Mouse (Mus musculus): Measurements from ENCODE around the gene Atxn7l2.
A peak's percentile ranks its signal among the peaks of the same experiment; 100 is the strongest.

Atxn7l2 gene

DNA sequence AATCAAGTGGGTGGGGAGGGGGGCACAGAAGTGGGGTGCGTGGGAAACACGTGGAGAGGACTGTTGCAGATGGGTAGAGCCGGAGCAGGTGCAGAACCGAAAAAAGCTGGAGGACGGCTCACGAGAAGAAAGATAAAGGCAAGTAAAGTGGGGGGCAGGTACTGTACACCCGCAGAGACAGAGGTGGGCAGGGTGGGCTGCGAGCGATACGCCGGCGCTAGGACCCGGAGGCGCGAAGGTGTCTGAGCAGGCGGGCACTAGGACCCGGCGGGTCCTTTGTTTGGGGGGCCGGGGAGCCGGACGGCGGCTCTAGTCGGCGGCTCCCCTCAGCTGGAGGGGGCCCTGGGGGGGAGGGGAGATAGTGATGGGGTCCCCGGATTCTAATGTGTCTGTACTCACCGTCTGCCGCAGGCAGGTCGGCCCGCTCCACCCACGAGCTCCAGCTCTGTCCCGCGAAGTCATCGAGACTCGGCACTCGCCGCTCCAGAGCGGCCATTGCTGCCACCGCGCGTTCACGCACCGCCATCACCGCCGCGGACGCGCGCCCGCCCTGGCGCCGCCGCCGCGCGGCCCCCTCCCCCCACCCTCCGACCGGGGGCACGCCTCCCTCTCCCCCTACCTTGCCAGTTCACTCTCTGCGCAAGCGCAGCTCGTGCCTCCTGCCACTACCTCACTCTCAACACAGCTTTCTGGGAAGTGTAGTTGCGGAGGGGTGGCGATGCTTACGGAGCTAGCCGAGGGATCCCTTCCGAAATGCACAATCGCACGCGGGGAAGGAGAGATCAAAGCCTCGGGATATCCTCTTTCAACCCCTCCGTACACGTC is 576 bp downstream of the Atxn7l2 start:
- Histone ChIP-seq H3K27me3 (ENCODE audit: insufficient read depth, low read length) (peaks cover 20% of the 10 kb centered on the region), H3K9me3 (ENCODE audit: low read length) (no peaks in the 10 kb centered on the region), H3K4me1 (replicated peaks; ENCODE audit: low read depth, low read length) (peaks cover 65% of the 10 kb centered on the region), H3K36me3 (ENCODE audit: insufficient read depth, low read length) (peaks cover 31% of the 10 kb centered on the region), H3K4me3 (replicated peaks; ENCODE audit: low read length) (peak overlapping the region; percentile 89)
- TF ChIP-seq POU5F1 (IDR thresholded peaks at IDR 0.05; ENCODE audit: borderline replicate concordance, low read length) (no peak), CTCF (conservative IDR thresholded peaks at IDR 0.05; ENCODE audit: low read length) (no peak), NANOG (IDR thresholded peaks at IDR 0.05; ENCODE audit: borderline replicate concordance, low read length) (no peak)

DNA sequence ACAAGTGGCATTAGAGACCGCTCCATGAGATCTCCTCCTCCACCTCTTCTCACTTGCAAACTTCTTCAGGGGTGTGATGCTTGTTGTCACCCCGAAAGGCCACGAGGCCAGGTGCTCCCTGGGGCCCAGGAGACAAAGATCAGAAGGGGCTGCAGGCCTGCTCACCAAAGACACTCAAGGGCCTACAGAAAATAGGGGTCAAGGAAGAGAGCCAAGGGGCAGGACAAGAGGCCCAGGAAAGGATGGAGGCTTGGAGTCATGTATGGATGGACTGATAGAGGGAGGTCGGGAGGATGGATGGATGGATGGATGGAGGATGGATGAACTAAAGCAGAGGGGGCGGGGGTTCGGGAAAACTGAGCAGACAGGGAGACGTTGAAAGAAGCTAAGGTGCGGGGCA is 1.2 kb downstream of the Atxn7l2 start:
- Histone ChIP-seq H3K27me3 (ENCODE audit: insufficient read depth, low read length) (peaks cover 18% of the 10 kb centered on the region), H3K36me3 (ENCODE audit: insufficient read depth, low read length) (peaks cover 38% of the 10 kb centered on the region), H3K4me3 (replicated peaks; ENCODE audit: low read length) (peak overlapping the region; percentile 89), H3K4me1 (replicated peaks; ENCODE audit: low read depth, low read length) (peaks cover 70% of the 10 kb centered on the region), H3K9me3 (ENCODE audit: low read length) (no peaks in the 10 kb centered on the region)
- TF ChIP-seq NANOG (IDR thresholded peaks at IDR 0.05; ENCODE audit: borderline replicate concordance, low read length) (no peak), CTCF (conservative IDR thresholded peaks at IDR 0.05; ENCODE audit: low read length) (no peak), POU5F1 (IDR thresholded peaks at IDR 0.05; ENCODE audit: borderline replicate concordance, low read length) (no peak)

DNA sequence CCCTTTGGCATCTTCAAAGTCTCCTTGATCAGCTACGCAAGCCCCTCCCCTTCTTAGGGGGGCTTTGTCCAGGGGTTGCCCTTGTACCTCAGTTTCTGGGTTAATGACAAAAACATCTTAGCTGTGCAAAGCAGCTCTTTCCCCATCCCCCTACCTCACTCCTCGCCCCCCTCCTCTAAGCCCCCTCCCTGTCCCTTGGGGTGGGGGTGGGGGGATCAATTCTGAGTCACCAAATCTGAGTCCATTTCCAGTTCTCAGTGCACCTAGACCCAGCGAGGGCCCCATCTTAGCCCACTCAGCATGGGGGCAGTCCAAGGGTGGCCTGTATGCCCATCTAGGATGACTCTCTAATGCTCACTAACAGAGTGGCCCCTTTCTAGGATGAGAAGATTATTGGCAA is 1.7 kb downstream of the Atxn7l2 start:
- H3K27me3 ChIP-seq (ENCODE audit: insufficient read depth, low read length) = peaks cover 12% of the 10 kb centered on the region
- H3K4me3 ChIP-seq (replicated peaks; ENCODE audit: low read length) = peak overlapping the region; percentile 89
- peaks cover 73% of the 10 kb centered on the region for H3K4me1 ChIP-seq (replicated peaks; ENCODE audit: low read depth, low read length)
- TF ChIP-seq CTCF (conservative IDR thresholded peaks at IDR 0.05; ENCODE audit: low read length) = no peak
- TF ChIP-seq POU5F1 (IDR thresholded peaks at IDR 0.05; ENCODE audit: borderline replicate concordance, low read length) = no peak
- TF ChIP-seq NANOG (IDR thresholded peaks at IDR 0.05; ENCODE audit: borderline replicate concordance, low read length) = no peak
- peaks cover 42% of the 10 kb centered on the region for H3K36me3 ChIP-seq (ENCODE audit: insufficient read depth, low read length)
- H3K9me3 ChIP-seq (ENCODE audit: low read length) = no peaks in the 10 kb centered on the region

DNA sequence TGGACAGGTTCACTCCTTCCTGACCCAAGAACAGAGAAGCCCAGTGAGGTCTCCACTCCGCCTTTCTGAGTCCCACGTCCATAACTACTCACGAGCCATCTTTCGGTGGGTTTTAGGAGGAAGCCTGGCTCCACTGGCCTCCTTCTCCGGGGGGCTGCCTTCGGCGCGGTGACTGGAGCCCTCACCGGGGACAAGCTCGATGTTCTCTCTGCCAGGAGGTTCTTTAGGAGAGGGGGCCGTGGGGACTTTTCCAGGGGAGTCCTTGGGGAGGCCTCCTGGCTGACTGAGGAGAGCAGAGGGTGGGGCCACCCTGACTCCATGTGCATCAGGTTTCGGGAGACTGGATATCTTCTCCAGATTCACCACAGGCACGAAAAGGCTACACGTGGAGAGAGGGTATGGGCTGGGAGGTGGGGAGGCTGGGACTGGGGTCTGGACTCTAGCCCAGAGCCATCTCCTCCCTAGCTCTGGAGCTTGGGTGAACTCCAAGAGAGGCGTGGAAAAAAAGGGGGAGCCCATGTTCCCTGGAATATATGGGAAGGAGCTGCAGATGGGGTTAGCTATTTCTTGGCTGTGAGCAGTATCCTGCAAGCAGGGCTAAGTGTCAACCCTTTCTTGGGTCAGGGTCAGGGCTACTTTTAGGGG is 3.9 kb downstream of the Atxn7l2 start:
- Histone ChIP-seq H3K9me3 (ENCODE audit: low read length) (no peaks in the 10 kb centered on the region), H3K27me3 (ENCODE audit: insufficient read depth, low read length) (no peaks in the 10 kb centered on the region), H3K4me3 (replicated peaks; ENCODE audit: low read length) (no peak overlapping the region), H3K36me3 (ENCODE audit: insufficient read depth, low read length) (peaks cover 62% of the 10 kb centered on the region), H3K4me1 (replicated peaks; ENCODE audit: low read depth, low read length) (peaks cover 77% of the 10 kb centered on the region)
- TF ChIP-seq CTCF (conservative IDR thresholded peaks at IDR 0.05; ENCODE audit: low read length) (no peak), NANOG (IDR thresholded peaks at IDR 0.05; ENCODE audit: borderline replicate concordance, low read length) (no peak), POU5F1 (IDR thresholded peaks at IDR 0.05; ENCODE audit: borderline replicate concordance, low read length) (no peak)

DNA sequence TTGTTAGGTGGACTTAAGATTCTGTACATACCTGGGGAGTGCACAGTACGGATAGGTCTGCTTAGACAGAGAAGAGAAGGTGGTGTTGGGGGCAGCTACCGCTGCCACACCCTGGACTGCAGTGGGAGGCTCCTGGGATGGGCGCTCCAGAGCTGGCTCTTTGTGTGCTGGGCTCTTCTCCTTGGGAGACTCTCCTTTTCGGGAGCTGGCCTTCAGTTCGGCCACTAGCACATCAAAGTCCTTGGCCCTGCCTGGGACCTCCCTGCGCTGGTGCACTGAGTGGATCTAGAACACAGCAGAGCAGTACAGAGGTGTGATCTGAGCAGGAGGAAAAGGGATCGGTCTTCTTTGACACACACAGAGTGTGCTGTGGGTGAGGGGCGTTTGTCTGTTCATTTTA is 5.1 kb downstream of the Atxn7l2 start:
- H3K4me3 ChIP-seq (replicated peaks; ENCODE audit: low read length) = 0 out of 2 replicates have a peak overlapping the region, but pooled peaks have one; percentile 3
- H3K27me3 ChIP-seq (ENCODE audit: insufficient read depth, low read length) = no peaks in the 10 kb centered on the region
- peaks cover 78% of the 10 kb centered on the region for H3K4me1 ChIP-seq (replicated peaks; ENCODE audit: low read depth, low read length)
- H3K36me3 ChIP-seq (ENCODE audit: insufficient read depth, low read length) = peaks cover 66% of the 10 kb centered on the region
- H3K9me3 ChIP-seq (ENCODE audit: low read length) = no peaks in the 10 kb centered on the region
- no peak for TF ChIP-seq NANOG (IDR thresholded peaks at IDR 0.05; ENCODE audit: borderline replicate concordance, low read length)
- no peak for TF ChIP-seq CTCF (conservative IDR thresholded peaks at IDR 0.05; ENCODE audit: low read length)
- TF ChIP-seq POU5F1 (IDR thresholded peaks at IDR 0.05; ENCODE audit: borderline replicate concordance, low read length) = no peak

DNA sequence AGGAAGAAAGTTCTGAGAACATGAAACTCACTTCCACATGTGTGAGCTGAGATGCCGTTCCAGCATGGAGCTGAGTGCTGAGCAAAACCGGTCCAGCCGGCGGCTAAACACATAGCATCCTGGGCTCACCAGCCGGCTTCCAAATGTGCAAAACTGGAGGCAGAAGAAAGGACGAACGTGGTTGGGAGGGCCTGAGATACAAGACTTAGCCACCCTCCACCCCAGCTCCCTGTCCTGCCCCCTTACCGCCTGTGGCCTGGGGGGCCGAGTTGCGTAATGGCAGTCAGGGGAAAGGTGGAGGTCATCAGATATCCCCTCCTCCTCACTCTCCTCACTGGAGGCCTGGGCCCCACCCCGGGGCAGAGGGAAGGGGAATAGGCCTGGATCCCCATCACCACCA is 6.3 kb downstream of the Atxn7l2 start:
- peaks cover 66% of the 10 kb centered on the region for H3K36me3 ChIP-seq (ENCODE audit: insufficient read depth, low read length)

DNA sequence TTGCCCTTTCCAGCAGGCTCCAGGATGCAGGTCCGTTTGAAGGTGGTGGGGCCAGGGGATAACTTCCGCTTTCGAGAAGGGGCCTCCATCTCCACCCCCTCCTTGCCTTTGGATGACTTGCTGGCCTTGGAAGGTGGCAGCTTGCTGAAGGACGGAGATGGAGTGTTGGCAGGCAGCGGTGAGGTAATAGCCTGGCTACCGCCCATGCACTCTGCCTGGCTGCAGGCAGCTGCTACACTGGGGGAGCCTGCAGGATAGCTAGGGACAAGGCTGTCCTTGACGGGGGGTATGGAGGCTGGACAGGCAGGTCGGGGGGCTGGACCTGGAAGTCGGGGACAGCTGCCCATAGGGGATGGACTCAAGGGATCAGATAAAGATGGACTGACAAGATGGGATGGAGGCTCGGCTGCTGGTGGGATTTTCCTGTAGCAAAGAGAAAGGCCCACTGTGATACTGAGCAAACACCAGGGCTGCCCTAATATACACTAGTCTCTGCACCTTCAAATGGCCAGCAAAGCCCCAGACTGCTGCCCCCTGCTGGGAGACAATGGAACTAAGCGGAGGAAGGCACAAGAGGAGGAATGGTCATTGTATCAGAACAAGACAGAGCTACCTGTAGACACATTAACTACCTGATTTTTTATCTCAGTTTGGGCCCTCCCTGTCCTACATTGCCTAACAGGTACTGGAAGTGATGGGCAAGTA is 7.0 kb downstream of the Atxn7l2 start:
- Histone ChIP-seq H3K9me3 (ENCODE audit: low read length) (no peaks in the 10 kb centered on the region), H3K4me3 (replicated peaks; ENCODE audit: low read length) (peak overlapping the region; percentile 57; the same call in 1 of the 2 replicates), H3K27me3 (ENCODE audit: insufficient read depth, low read length) (no peaks in the 10 kb centered on the region), H3K36me3 (ENCODE audit: insufficient read depth, low read length) (peaks cover 73% of the 10 kb centered on the region), H3K4me1 (replicated peaks; ENCODE audit: low read depth, low read length) (peaks cover 80% of the 10 kb centered on the region)
- no peak for TF ChIP-seq NANOG (IDR thresholded peaks at IDR 0.05; ENCODE audit: borderline replicate concordance, low read length)
- TF ChIP-seq CTCF (conservative IDR thresholded peaks at IDR 0.05; ENCODE audit: low read length) = peak; percentile 94

More for the DNA sequence above, 6.3 kb downstream of the Atxn7l2 start:
- Histone ChIP-seq H3K27me3 (ENCODE audit: insufficient read depth, low read length) (no peaks in the 10 kb centered on the region), H3K4me3 (replicated peaks; ENCODE audit: low read length) (peak overlapping the region; percentile 57), H3K9me3 (ENCODE audit: low read length) (no peaks in the 10 kb centered on the region), H3K4me1 (replicated peaks; ENCODE audit: low read depth, low read length) (peaks cover 82% of the 10 kb centered on the region)
- no peak for TF ChIP-seq POU5F1 (IDR thresholded peaks at IDR 0.05; ENCODE audit: borderline replicate concordance, low read length)

DNA sequence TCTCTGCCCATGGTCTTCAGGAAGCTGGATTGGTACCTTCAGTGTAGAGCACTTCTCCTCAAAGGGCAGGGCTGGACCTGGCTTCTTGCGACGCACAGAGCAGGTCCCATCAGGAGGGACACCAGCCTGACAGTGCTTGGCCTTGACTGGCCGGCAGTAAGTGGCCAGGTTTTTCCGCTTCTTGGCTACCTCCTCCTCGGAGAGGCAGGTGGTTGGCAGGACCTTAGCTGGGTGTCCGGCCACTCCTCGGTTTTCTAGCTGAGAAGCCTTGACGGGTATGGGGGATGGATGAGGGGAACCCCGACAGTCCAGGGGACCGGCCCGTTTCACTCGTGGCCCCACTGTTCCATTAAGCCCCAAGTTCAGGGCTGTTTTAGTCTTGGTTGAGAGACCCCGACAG is 7.5 kb downstream of the Atxn7l2 start:
- TF ChIP-seq CTCF (conservative IDR thresholded peaks at IDR 0.05; ENCODE audit: low read length) = no peak
- no peak for TF ChIP-seq POU5F1 (IDR thresholded peaks at IDR 0.05; ENCODE audit: borderline replicate concordance, low read length)
- no peak for TF ChIP-seq NANOG (IDR thresholded peaks at IDR 0.05; ENCODE audit: borderline replicate concordance, low read length)
- H3K4me3 ChIP-seq (replicated peaks; ENCODE audit: low read length) = no peak overlapping the region
- peaks cover 75% of the 10 kb centered on the region for H3K4me1 ChIP-seq (replicated peaks; ENCODE audit: low read depth, low read length)
- no peaks in the 10 kb centered on the region for H3K27me3 ChIP-seq (ENCODE audit: insufficient read depth, low read length)
- no peaks in the 10 kb centered on the region for H3K9me3 ChIP-seq (ENCODE audit: low read length)
- peaks cover 76% of the 10 kb centered on the region for H3K36me3 ChIP-seq (ENCODE audit: insufficient read depth, low read length)

All from E14TG2a.4 (cell line).